Mouse (Mus musculus): ENCODE data around the gene Btn2a2. TPM values are rescaled to one million over a fixed set of nuclear protein-coding genes. Genes with fewer than 3 reads are reported as not detected.

The Btn2a2 gene
- total RNA-seq, 2 experiments from 2014 or later: not detected

- peak; percentile 66 for DNase-seq
These were observed 33.0 kb upstream of the Btn2a2 start for GRCm38 (mm10) chr13:23521703-23522102.

GRCm38 (mm10) chr13:23519416-23519815 is 30.8 kb upstream of the Btn2a2 start:
- DNase-seq: peak; percentile 48

GRCm38 (mm10) chr13:23518885-23519284 is 30.2 kb upstream of the Btn2a2 start:
- peak; percentile 57 for DNase-seq

- no peak for DNase-seq
These were observed 29.6 kb upstream of the Btn2a2 start for GRCm38 (mm10) chr13:23518295-23518603.

- DNase-seq: peak; percentile 58
These were observed 29.1 kb upstream of the Btn2a2 start for GRCm38 (mm10) chr13:23517603-23518294.

- DNase-seq: peak; percentile 46
These were observed 28.4 kb upstream of the Btn2a2 start for GRCm38 (mm10) chr13:23516822-23517602.

- no peak for DNase-seq
These were observed 27.4 kb upstream of the Btn2a2 start for GRCm38 (mm10) chr13:23515826-23516620.

GRCm38 (mm10) chr13:23515281-23515680 is 26.6 kb upstream of the Btn2a2 start:
- no peak for DNase-seq

GRCm38 (mm10) chr13:23513517-23513916 is 24.9 kb upstream of the Btn2a2 start:
- DNase-seq: no peak

GRCm38 (mm10) chr13:23510127-23510526 is 21.5 kb upstream of the Btn2a2 start:
- DNase-seq: no peak

GRCm38 (mm10) chr13:23506819-23507515 is 18.3 kb upstream of the Btn2a2 start:
- DNase-seq: no peak

GRCm38 (mm10) chr13:23506351-23506750 is 17.7 kb upstream of the Btn2a2 start:
- DNase-seq: no peak

GRCm38 (mm10) chr13:23505662-23506345 is 17.1 kb upstream of the Btn2a2 start:
- DNase-seq: no peak

GRCm38 (mm10) chr13:23503797-23504196 is 15.1 kb upstream of the Btn2a2 start:
- DNase-seq: no peak

- no peak for DNase-seq
These were observed 14.3 kb upstream of the Btn2a2 start for GRCm38 (mm10) chr13:23502916-23503315.

- no peak for DNase-seq
These were observed 13.4 kb upstream of the Btn2a2 start for GRCm38 (mm10) chr13:23502031-23502567.

GRCm38 (mm10) chr13:23501511-23501910 is 12.9 kb upstream of the Btn2a2 start:
- DNase-seq: no peak

GRCm38 (mm10) chr13:23500424-23501200 is 12.0 kb upstream of the Btn2a2 start:
- DNase-seq: no peak

GRCm38 (mm10) chr13:23499943-23500342 is 11.3 kb upstream of the Btn2a2 start:
- DNase-seq: no peak

GRCm38 (mm10) chr13:23498653-23499052 is 10.0 kb upstream of the Btn2a2 start:
- DNase-seq: no peak
